Mouse (Mus musculus) naive thymus-derived CD4-positive, alpha-beta T cell, adult 2 months (primary cell): Measurements from ENCODE around the gene Cyp2f2.

ENCODE experiments used
- DNase-seq: peaks from one replicate; pipeline ENCODE4 v3.0.0-alpha.2; 2011; ENCODE audit warnings: low read depth

The Cyp2f2 gene

DNA sequence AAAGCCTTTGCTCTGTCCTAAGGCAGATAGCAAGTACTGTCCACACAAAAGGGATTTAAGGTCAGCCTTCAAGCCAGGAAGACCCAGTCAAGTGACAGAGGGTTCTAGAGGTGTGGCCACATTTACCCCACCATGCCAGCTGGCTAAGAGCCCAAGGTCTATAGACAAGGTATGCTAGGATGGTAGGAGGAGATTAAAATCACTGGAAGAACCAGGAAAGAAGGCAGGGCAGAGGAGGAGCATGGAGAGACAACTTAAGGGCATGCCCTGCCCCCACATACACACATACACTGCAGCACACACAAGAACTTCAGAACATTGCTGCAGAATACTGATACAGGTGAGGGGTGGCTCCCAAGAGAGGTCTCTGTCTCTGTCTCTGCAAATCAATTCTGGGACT lies at the start of gene Cyp2f2:
Gene Cyp2f2, plus strand, starts transcription at position 234 of the 400 bp plus-strand sequence.
- DNase-seq = no peak

DNA sequence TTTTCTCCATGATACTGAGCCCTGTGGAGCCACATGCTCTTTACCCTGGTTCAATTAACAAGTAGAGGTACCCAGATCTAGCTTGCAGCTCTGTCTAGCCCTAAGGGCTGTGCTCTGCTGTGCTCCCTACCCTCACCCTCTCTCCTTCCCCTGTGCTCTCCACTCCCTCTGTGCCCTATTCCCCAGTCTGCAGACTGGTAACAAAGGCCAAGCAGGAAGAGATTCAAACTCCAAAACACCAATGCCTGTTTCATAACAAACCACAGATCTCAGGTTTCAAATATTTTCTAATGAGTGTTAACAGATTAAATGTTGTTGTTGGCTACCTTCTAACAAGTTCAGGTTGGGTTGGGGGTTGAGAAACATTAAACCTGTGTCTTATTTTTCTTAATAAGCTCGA lies 41.1 kb upstream of the Cyp2f2 start:
- DNase-seq = no peak

DNA sequence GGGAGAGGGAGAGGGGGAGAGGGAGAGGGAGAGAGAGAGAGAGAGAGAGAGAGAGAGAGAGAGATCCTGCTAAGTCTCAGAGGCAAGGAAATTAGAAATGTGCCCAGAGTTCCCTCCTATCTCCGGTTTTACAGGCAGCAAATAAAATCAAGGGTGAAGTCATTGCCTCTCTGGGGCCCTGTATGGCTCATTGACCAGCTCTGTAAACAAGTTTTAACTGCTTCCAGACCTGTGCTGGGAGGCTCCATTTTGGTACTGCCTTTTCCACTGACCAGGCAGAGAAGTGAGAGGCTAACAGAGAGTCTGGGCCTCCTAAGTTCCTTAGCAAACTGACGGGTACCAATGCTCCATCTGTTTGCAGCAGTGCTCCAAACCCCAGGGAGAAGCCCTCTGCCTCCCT lies 38.1 kb upstream of the Cyp2f2 start:
- DNase-seq = no peak

DNA sequence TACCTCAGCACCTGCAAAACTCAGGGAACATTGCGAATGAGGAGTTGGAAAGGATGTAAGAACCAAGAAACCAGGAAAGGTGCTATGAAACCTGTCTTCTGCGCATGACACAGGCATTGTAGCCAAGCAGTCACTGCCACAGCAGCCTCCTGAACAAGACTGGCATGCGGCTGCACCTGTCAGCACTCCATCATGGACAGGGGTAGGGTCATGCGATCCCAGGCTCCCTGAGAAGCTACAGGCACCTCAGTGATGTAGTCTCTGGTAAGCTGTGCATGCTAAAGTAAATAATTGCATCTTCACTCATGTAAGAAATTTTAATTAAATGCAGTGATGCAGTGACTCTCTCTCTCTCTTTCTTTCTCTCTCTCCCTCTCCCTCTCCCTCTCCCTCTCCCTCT lies 28.7 kb upstream of the Cyp2f2 start:
- no peak for DNase-seq

DNA sequence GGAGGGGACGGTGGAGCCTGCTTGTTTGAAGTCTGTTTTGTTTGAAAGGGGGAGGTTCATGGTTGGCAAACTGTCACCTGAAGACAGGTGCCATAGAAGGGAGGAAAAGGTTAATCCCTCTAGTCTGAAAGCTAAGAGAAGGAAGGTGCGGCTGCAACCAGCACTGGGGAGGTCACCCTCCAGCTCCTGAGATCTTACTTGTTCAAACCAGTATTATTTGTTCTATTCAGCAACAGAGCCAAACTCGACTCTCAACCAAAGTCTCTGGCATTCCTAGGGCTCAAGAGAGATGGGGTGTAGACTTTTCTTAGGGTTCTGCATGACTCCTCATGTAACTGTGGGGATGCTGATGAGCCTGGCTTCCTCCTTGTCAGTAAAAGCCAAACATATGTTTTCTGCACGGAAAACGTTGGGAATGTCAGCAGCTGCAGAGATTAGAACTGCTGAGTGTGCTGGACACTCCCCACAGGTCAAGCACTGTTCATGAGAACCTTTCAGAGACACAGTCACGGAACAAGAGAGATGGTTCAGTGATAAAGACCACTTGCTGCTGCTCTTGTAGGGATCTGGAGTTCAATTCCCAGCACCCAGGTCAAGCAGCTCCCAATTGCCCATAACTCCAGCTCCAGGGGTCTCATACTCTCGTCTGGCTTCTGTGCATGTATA lies 27.5 kb upstream of the Cyp2f2 start:
- DNase-seq = no peak

DNA sequence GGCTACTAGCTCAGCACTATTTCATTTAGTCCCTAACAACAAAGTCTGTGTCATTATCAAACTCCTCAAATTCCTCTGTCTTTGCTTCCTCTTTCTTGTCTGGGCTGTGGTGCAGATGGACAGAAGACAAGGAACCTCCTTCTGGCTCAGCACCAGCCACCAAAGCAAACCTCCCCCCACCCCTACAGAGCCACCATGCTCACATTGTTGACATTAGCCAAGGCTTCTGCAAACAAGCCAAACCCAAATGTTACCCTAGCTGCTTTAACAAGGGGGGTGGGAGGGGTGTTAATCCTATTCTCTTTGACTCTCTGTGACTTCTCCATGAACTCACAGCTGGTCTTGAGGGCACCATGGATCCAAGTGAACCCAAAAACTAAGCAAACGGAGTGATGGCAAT lies 26.8 kb upstream of the Cyp2f2 start:
- DNase-seq = no peak

DNA sequence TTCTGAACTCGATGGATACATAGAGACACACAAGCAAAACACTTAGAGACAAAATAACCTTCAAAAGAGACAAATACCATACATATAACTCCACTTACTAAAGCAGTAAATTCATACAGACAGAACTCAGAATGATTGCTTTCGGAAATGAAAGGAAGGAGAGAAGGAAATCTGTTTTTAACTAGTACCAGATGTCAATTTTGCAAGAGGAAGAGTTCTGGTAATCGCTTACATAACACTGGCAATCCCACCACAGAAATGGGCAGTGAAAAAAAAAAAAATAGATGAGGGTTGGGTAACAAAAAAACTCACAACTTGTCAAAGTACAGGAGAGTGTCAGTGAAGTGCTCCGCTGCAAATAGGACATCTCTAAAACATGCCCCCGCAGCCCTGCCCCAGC lies 14.8 kb upstream of the Cyp2f2 start:
- no peak for DNase-seq

DNA sequence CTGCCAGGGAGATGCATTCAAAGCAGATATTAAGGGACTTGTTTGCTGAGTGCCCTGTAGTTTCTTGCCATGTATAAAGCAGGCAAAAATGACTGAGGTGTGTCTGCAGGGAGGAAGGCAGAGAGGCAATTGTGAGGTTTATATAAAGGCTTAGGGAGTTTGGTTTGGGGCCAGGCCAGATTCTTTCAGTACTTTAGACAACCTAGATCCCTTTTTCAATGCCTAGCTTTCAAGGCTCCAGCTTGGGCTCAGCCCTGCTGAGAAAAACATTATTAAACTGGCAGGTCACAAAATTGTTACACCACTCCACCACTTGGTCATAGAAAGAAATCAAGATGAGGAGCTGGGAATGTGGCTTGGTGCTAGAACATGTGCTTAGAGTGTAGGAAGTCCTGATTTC lies 9.4 kb upstream of the Cyp2f2 start:
- DNase-seq = no peak

DNA sequence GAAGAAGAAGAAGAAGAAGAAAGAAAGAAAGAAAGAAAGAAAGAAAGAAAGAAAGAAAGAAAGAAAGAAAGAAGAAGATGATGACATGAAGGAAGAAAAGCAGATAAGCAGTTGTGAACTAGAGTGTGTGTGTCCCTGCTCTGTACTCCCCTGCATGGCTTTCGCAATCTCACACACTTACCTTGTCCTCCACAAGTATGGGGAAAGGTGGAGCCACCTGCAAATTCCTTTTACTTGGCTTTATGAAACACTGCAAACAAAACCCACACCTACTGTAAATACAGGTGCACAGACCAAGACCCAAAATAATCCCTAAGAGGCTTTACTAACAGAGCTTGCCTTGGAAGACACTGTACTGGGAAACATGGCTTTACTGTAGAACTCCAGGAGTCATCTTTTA lies 8.7 kb upstream of the Cyp2f2 start:
- DNase-seq = no peak

DNA sequence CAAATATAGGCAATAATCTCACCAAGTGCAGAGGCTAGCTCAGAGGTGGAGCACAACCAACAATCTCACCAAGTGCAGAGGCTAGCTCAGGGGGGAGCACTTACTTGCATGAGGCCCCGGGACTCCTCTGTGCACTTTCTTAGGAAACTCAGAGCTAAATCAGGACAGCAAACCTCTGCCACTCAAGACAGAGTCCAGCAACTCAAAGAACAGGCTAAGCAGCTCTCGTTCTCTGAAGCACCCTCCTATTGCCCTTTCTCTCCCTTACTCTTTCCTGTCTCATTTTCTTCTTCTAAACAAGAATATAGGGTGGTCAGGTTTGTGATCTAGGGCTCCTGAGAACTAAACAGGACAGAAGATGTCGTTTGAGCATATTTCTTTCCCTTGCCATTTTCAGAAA lies 7.7 kb upstream of the Cyp2f2 start:
- no peak for DNase-seq

DNA sequence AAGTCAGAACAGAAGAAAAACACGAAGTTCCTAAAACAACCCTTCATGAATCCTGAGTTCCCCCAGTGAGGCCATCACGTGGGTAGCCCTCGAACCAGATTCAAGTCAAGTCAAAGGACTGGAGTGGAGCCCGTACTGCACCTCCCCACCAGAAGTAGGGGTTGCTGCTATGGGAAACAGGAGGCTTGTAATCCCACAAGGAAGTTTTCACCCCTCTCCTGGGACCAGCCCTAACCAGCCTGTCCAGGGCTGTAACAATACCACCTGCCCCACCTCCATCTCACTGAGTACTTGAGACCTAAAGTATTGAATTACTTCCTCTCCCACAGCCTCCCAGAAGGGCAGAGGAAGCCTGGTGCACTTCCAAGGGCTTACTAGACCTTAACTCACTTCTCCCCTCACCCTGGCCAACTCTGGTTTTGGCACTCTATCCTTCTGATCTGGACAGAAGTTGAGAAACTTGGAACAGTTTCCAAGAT lies 1.6 kb upstream of the Cyp2f2 start:
- no peak for DNase-seq

DNA sequence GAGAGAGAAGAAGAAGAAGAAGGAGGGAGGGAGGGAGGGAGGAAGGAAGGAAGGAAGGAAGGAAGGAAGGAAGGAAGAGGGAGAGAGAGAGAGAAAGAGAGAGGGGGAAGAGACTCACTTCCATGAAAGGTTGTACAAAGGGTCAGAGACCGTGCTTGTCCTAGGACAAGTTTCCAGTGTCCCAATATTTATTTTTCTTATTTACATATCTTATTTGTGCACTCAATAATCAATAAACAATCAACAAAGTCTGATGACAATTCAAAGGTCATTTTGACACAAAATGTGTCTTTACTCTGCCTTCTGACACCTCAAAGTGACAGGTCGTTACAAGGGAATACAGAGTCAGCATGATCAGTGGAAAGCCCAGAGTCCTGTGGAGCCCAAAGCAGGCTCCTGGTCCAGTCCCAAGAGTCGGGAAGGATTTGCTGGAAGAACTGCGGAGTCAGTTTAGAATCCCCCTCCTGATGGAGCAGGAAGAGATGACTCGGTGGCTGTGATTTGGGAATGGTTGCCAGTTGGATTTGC lies 4.7 kb downstream of the Cyp2f2 start:
- DNase-seq = no peak

DNA sequence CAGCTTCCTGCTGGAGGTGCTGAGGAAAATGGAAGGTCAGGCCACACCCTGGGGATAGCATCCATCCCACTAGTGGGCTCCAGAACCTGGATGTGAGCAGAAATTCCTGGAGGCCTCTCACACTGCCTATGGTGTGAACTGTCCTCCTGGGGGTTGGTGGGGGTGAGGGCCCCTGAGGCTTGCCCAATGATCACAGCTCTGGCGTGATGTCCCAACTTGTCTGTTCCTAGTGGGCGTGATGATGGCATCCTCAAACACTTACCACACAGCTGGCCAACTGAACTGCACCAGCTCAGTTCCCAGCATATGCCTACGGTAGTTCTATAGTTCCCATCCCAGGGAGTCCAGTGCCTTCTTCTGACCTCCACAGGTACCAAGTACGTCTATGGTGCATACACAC lies 5.3 kb downstream of the Cyp2f2 start:
- DNase-seq = no peak

DNA sequence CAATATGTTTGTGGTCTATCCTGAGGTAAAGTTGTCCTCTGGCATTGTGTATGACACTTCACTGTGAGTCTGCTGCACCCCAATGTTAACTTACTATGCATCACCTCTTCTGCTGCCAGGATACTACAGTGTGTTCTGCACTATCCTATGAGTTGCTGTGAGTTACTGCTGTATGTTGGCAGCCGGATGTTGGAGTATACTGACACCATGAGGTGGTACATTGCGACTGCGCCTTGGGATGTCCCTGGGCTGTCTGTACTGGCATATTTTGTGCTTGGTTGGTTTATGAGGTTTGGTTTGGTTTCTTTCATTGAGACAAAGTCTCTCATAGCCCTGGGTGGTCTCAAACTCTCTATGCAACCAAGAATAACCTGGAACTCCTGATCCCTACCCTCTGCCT lies 8.5 kb downstream of the Cyp2f2 start:
- peak; percentile 17 for DNase-seq

DNA sequence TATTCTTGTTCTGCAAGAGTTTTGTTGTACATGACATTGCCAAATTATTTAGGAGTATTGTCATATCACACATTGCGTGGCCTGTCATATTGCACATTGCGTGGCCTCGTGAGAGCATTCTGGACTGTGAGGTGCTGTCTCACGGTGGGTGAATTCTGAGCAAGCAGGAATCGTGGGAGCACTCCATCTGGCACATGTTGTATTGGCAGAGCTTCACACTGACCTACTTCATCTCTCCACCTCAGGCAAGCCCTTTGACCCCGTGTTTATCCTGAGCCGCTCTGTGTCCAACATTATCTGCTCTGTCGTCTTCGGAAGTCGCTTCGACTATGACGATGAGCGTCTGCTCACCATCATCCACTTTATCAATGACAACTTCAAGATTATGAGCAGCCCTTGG lies 9.2 kb downstream of the Cyp2f2 start:
- no peak for DNase-seq

DNA sequence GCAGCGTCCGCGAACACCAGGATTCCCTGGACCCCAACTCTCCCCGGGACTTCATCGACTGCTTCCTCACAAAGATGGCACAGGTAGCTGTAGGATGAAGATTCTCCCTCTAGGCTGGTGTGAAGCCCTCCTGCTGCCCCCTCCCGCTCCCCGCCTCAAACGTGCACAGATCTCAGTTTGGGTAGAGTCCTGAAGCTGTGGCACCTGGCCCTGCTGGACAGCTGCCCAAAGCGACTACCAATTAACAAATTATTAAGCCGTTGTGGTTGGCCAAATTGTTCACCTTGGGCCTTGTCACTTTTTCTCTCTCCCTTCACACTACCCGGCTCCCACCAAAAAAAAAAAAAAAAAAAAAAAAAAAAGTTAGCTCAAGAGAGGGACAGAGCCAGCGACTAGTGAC lies 10.1 kb downstream of the Cyp2f2 start:
- no peak for DNase-seq

DNA sequence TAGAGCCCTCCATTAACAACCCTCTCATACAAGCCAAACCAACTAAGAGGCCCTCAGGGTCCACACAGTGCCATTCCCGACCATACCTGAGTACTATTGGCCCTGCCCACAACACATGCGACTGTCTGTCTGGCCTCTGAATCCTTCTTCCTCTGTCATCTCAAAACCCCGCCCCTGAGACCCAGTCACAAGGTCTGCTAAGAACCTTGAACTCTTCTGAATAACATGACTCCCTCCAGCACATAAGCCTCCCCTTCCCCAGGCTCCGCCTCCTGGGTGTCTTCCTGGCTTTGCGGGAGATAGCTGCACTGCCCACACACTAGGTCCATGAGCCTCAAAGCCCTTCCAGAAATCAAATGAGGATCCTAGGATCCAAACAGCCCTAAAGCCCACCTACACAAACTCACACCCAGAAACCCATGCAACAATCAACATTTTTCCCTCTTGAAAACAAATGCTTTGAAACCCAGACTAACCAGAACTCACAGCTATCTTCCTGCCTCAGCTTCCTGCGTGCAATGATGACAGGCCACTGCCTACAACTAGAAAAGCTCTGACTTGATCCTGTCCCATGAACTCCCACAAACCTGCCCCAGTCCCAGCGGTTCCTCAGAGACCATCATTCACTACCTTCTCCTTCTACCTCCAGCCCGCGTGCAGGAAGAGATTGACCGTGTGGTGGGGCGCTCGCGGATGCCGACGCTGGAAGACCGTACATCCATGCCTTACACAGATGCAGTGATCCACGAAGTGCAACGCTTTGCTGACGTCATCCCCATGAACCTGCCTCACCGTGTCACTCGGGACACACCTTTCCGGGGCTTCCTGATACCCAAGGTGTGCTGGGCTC lies 11.0 kb downstream of the Cyp2f2 start:
- DNase-seq = no peak

DNA sequence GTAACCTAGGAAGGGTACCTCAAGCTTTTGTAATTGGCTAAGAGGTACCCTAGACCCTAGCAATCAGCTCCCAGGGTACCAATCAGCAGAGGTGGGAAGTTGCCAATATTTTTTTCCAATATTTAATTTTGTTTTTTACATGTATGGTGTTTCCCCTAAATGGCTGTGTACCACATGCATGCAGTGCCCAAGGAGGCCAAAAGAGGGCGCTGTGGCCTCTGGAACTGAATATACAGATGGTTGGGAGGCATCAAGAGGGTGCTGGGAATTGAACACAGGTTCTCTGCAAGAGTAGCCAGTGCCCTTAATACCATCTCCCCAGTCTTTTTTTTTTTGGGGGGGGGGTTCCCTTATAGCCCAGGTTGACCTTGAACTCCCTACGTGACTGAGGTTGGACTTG lies 11.7 kb downstream of the Cyp2f2 start:
- DNase-seq = peak; percentile 14

DNA sequence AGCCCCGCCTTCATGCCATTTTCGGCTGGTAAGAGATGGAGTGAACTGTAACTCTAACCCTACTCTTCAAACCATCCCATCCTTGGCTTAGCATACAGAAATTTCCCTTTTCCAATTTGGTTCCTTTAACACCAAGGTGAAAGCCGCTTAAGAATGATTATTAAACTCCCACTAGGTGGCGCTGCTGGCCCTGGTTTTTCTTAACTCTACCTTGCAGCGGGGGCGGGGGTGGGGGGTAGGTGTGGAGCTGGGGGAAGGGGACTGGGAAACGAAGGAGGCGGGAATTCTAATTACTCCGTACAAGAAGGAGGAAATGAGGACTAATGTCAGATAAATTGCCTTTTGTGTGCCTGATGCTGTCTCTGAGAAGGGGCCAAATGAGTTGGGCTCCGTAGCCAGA lies 12.9 kb downstream of the Cyp2f2 start:
- peak; percentile 68 for DNase-seq

DNA sequence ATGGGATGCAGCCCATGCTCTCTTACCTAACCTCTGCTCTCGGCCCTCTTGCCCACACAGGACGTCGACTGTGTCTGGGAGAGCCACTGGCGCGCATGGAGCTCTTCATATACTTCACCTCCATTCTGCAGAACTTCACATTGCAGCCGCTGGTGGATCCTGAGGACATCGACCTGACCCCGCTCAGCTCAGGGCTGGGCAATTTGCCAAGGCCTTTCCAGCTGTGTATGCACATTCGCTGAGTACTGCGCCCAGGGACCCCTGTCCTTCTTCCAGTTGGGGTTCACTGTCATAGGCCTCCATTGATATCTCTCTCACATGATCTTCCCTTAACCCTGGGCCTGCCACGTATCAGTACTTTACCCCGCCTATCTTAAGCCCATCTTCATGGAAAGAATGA lies 13.4 kb downstream of the Cyp2f2 start:
- DNase-seq = no peak

DNA sequence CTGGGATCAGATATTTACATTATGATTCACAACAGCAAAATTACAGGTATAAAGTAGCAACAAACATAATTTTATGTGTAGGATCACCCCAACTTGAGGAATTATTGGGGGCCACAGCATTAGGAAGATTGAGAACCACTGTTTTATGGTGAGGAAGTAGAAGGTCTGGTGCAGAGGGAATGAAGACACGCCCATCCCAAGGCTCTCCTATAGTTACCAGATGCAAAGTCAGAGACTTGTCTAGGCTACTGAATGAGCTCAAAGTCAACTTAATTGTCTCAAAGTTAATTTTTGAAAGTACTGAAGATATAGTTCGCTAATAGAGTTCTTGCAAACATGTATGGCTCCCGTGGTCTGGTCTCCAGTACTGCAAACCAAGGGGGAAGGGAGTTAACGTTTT lies 14.0 kb downstream of the Cyp2f2 start:
- no peak for DNase-seq

DNA sequence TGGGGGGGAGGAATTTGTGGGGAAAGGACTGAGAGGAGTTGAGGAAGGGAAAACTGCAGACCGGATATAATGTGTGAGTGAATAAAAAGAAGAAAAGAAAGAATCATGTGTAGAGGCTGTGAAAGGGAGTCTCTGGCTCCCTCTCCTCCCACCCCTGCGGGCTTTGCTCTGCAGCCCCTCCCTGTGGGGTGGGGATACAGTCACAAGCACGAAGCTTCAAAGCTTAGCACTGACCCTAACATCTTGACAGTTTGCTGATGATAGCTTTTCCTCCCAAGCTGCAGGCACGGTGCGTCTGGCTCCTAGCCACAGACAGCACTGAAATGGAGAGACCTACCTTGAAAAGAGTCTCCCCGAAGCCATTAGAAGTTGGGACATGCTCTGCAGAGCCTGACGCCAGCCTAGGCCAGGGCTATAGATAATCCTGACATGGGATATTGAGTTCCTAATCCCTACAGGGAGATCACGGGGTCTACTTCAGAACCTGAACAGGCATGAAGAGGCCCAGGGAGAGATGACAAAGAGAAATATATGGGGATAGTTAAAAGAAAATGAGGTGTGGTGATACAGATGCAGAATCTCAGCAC lies 16.8 kb downstream of the Cyp2f2 start:
- no peak for DNase-seq

DNA sequence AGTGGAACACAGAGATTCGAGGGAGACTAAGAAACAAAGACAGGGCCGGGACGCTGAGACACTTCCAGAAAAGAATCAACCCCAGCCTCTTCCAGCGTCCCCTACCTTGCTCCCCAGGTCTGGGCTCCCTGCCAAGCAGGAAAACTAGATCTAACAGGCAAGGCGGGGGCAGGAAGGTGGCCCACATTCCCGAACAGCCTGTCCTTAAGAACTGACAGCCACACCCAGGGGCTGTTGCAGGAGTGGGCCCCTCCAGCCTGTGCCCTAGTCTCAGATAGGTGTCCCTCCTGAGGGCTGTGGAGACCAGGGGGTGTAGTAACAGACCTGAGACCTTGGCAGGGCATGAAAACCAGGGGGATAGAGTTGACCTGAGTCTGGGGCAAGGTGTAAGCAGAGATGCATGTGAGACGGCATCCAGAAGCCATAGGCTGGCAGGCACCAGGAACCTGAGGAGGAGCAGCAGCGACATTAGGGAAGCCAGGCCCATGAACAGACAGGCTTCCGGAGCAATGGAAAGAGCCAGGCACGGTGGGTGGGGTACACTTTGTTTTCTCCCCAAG lies 33.6 kb downstream of the Cyp2f2 start, which contains the start of gene Cyp2t4:
Gene Cyp2t4, plus strand, starts transcription at position 510 of the 560 bp plus-strand sequence.
- no peak for DNase-seq
